In the genomic region with DNA sequence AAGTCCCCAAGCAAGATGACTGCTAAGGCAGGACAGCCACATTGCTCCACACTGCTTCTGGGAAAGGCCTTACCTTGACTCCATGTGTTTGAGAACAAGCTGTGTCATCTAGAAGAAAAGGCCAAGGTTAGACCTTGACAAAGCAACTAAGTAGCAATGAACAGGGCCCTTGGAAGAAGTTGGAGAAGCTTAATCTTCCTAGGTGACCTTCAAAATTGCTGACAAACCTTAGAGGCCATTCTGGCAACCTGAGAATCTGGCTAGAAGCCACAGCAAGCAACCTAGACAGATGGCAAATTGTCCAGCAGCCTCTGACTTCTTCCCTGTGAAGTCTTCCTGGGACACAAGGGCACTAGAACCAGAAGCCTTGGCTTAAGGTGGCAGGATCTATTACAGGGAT, we compare ENCODE assay signal across 25 mouse cellular contexts. TPM values are rescaled to one million over a fixed set of nuclear protein-coding genes. Genes with fewer than 3 reads are reported as not detected.
A peak's percentile ranks its signal among the peaks of the same experiment; 100 is the strongest.
DNase-seq lines count a peak whose midpoint lies in the region; ATAC-seq and TF ChIP-seq lines count a peak whose summit lies in the region.
"Had no signal": no experiment of that assay in that cellular context is flagged by ENCODE, and none has a peak within 500 bp of the region (broad histone marks: within the 10 kb centered on the region; RNA-seq: fewer than 3 reads in every experiment).

No protein-coding gene starts in this region.

- no peak overlapping the region for H3K4me2 ChIP-seq in kidney, embryonic 16.5 days (replicated peaks; ENCODE audit: low read depth, low read length)
- H3K4me2 ChIP-seq: embryonic facial prominence, embryonic 13.5 days; forebrain, embryonic 12.5 days; heart, embryonic 11.5 days; heart, embryonic 15.5 days; hindbrain, embryonic 14.5 days; intestine, embryonic 15.5 days had no signal

- no peak for ATAC-seq in kidney, embryonic 16.5 days (ENCODE audit: low FRiP score, low TSS enrichment)
- ATAC-seq: CD4-positive, CD25-positive, alpha-beta regulatory T cell, adult 4 months; forebrain, embryonic 16.5 days; intestine, embryonic 15.5 days had no signal

- H3K27me3 ChIP-seq in kidney, adult 2 months (replicated peaks; ENCODE audit: control insufficient read depth, insufficient read depth, low read length) = no peaks in the 10 kb centered on the region
- no peaks in the 10 kb centered on the region for H3K27me3 ChIP-seq in kidney, embryonic 16.5 days (ENCODE audit: insufficient read depth, low read length)
- H3K27me3 ChIP-seq: embryonic facial prominence, embryonic 13.5 days; forebrain, embryonic 12.5 days; heart, embryonic 15.5 days; intestine, embryonic 15.5 days had no signal

- H3K9ac ChIP-seq in kidney, embryonic 16.5 days (replicated peaks; ENCODE audit: low read length) = no peak overlapping the region
- H3K9ac ChIP-seq: embryonic facial prominence, embryonic 13.5 days; forebrain, embryonic 12.5 days; heart, embryonic 15.5 days; hindbrain, embryonic 14.5 days; intestine, embryonic 15.5 days had no signal

- no peak for TF ChIP-seq CTCF in kidney, adult 2 months (conservative IDR thresholded peaks at IDR 0.05; ENCODE audit: insufficient read depth, insufficient read length, low read depth, low read length)

- H3K4me3 ChIP-seq in kidney, adult 2 months (ENCODE audit: insufficient read depth, low read depth, low read length) = no peak overlapping the region
- no peak overlapping the region for H3K4me3 ChIP-seq in kidney, embryonic 16.5 days (ENCODE audit: low read length)
- H3K4me3 ChIP-seq: embryonic facial prominence, embryonic 13.5 days; forebrain, embryonic 12.5 days; heart, adult 2 months; heart, embryonic 15.5 days; hindbrain, embryonic 10.5 days; intestine, embryonic 15.5 days had no signal

- no peaks in the 10 kb centered on the region for H3K4me1 ChIP-seq in kidney, adult 2 months (ENCODE audit: control insufficient read depth, insufficient read depth, low read length)
- 0 out of 2 replicates have a peak, but pooled peaks cover 3% of the 10 kb centered on the region for H3K4me1 ChIP-seq in kidney, embryonic 16.5 days (ENCODE audit: insufficient read depth, low read length)
- H3K4me1 ChIP-seq: forebrain, embryonic 12.5 days; heart, embryonic 15.5 days; hindbrain, embryonic 10.5 days; intestine, embryonic 15.5 days had no signal

- peak; percentile 76 to 90 for DNase-seq in adrenal gland, adult (ENCODE audit: inconsistent age in 2 of 2, low spot score in 1 of 2)
- no peak for DNase-seq in adrenal gland, postnatal 25 days
- peak; percentile 43 for DNase-seq in kidney, adult 2 months
- DNase-seq in adrenal gland, postnatal 14 days = peak; percentile 60
- peak; percentile 66 for DNase-seq in testis, postnatal 14 days (ENCODE audit: low spot score)
- no peak for DNase-seq in layer of hippocampus, adult 8-10 months (ENCODE audit: low spot score in 2 of 2)
- DNase-seq: B cell, adult 2 months; cerebellum, adult 11-12 months; cerebellum, postnatal 25 days; gastrocnemius, postnatal 14 days; heart, adult 2 months had no signal

- H3K36me3 ChIP-seq in kidney, adult 2 months (ENCODE audit: control insufficient read depth, insufficient read depth, low read length) = no peaks in the 10 kb centered on the region
- no peaks in the 10 kb centered on the region for H3K36me3 ChIP-seq in kidney, embryonic 16.5 days (ENCODE audit: insufficient read depth, low read length)
- H3K36me3 ChIP-seq: embryonic facial prominence, embryonic 13.5 days; forebrain, embryonic 12.5 days; G1E; heart, embryonic 15.5 days; hindbrain, embryonic 10.5 days; intestine, embryonic 15.5 days had no signal

- no peak overlapping the region for H3K27ac ChIP-seq in kidney, adult 2 months (ENCODE audit: insufficient read depth, low read depth, low read length)
- H3K27ac ChIP-seq in kidney, embryonic 16.5 days (ENCODE audit: low read length) = no peak overlapping the region
- H3K27ac ChIP-seq: embryonic facial prominence, embryonic 13.5 days; forebrain, embryonic 12.5 days; heart, adult 2 months; heart, embryonic 15.5 days; hindbrain, embryonic 10.5 days; hindbrain, embryonic 14.5 days; intestine, embryonic 15.5 days had no signal

- H3K9me3 ChIP-seq in kidney, embryonic 16.5 days (ENCODE audit: low read length) = no peaks in the 10 kb centered on the region
- H3K9me3 ChIP-seq: embryonic facial prominence, embryonic 13.5 days; forebrain, embryonic 12.5 days; G1E; heart, embryonic 15.5 days; hindbrain, embryonic 10.5 days; intestine, embryonic 15.5 days had no signal

- no peak for TF ChIP-seq POLR2A in kidney, adult 2 months (IDR thresholded peaks at IDR 0.05; ENCODE audit: low read depth, low read length)

RNA-seq across cellular contexts. Expression of gene Hsd17b3, which starts 24.8 kb away (rescaled TPM):
- 1.2 TPM in 1 of 2 replicates, not detected in the other for total RNA-seq in adrenal gland, postnatal 25 days (2021)
- not detected in 2 replicates for polyA plus RNA-seq in kidney, adult 2 months (2012; rRNA removed)
- polyA plus RNA-seq in kidney, embryonic 16.5 days (2015; fragmentation: Nextera tagmentation; extraction: Ambion mirVana) = not detected in 2 replicates
- total RNA-seq in adrenal gland, postnatal 14 days (2021) = 0.68 TPM in 1 of 2 replicates, not detected in the other
- total RNA-seq in layer of hippocampus, adult 8-10 months (2022) = not detected
- total RNA-seq: gastrocnemius, adult 18-20 months; gastrocnemius, postnatal 14 days; heart, adult 2 months; heart, postnatal 25 days had no signal
- polyA plus RNA-seq: CD4-positive, CD25-positive, alpha-beta regulatory T cell, adult 4 months; cortical plate, adult 2 months; embryonic facial prominence, embryonic 13.5 days; forebrain, embryonic 12.5 days; forebrain, embryonic 16.5 days; G1E; heart, adult 2 months; heart, embryonic 11.5 days; heart, embryonic 15.5 days; hindbrain, embryonic 10.5 days; hindbrain, embryonic 14.5 days; intestine, embryonic 15.5 days had no signal

Comparison
In these comparisons a context has a peak if more than half of its experiments do, and no peak if none do; other contexts are left out.
1. DNase-seq: peak in adrenal gland, adult (2 of 2), kidney, adult 2 months (single experiment), adrenal gland, postnatal 14 days (single experiment) and testis, postnatal 14 days (single experiment); none in adrenal gland, postnatal 25 days (single experiment) and layer of hippocampus, adult 8-10 months (0 of 2).